Mouse (Mus musculus) thymus, postnatal 0 days (tissue): ENCODE data around the gene Col23a1. TPM values are rescaled to one million over a fixed set of nuclear protein-coding genes. Genes with fewer than 3 reads are reported as not detected.

Source experiments
- DNase-seq: peaks from one replicate; pipeline ENCODE4 v3.0.0-alpha.2; 2015; ENCODE audit warnings: low spot score
- polyA plus RNA-seq: library from polyadenylated mRNA; unstranded; fragments of >200 nt; fragmentation: Nextera tagmentation; extraction: Ambion mirVana; gene quantifications from 2 replicates; pipeline ENCODE4 v1.2.1, GENCODE M21; 2015

Col23a1 gene
- polyA plus RNA-seq, 1 experiment from 2014 or later = 0.27 TPM

GRCm38 (mm10) chr11:51429428-51430179 is 139.9 kb downstream of the Col23a1 start:
- no peak for DNase-seq

- no peak for DNase-seq
Observed at GRCm38 (mm10) chr11:51430180-51430578, 140.5 kb downstream of the Col23a1 start.

DNA sequence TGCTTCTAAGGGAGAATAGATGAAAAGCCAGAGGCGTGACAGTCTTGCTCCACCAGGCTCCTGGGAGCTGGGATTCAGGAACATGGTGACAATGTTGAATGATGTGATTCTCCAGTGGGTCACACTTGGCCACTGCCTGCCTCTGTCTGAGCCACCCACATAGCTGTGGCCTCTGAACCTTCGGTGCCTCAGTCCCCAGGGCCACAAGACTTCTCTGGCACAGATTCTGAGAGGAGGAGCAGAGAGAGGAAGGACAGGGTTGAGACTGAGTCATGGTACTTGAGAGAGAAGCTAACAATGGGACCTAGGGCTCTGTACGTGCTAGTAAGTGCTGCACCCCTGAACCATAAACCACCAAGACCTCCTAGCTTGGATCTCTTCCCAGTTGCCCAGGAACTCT is 141.6 kb downstream of the Col23a1 start:
- DNase-seq = no peak

- DNase-seq = no peak
Observed at GRCm38 (mm10) chr11:51431968-51432367, 142.2 kb downstream of the Col23a1 start.

- no peak for DNase-seq
Observed at GRCm38 (mm10) chr11:51442006-51442405, 152.3 kb downstream of the Col23a1 start.

- no peak for DNase-seq
Observed at GRCm38 (mm10) chr11:51442599-51442998, 152.9 kb downstream of the Col23a1 start.

- no peak for DNase-seq
Observed at GRCm38 (mm10) chr11:51443818-51444217, 154.1 kb downstream of the Col23a1 start.

DNA sequence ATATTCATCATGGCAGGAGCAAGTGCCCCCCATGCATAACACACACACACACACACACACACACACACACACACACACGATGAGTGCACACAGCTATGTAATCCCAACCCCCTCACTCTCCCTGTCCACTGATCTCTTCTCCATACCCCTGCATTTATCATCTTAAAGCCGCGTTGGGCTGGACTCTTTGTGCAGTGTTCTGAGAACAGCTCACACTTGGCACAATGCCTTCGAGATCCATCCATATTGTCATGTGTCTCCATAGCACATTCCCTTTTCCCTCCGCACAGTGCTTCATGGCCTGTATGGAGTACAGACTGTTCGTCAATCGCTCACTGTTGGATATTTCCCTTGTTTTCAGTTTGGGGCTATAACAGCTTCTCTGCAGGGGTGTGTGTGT is 154.9 kb downstream of the Col23a1 start:
- DNase-seq = no peak

DNA sequence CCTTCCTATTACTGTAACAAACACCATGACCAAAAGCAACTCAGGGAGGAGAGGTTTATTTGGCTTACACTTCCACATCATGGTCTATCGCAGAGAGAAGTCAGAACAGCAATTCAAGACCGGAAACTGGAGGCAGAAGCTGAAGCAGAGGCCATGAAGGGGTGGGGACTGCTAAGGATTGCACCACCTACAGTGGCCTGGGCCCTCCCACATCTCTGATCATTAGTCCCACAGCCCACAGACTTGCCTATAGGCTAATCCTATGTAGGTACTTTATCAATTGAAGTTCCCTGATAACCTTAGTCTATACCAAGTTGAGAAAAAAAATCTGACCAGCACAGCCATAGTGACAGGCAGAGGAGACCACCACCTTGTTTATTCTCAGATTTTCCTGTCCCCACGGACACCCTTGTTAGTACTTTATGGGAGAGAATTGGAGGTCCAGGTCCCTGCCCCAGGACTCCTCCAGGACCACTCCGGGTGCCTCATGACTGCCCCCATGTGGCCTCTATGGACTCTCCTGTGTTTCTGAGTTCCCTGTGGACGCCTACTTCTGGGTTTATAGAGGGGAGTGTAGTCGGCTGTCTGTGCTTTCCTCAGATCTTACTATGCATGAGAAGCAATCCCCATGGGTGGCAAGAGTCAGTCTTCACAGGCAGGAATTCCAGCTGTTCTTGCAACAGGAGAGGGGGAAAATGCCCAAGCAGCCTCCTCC is 157.1 kb downstream of the Col23a1 start:
- no peak for DNase-seq

DNA sequence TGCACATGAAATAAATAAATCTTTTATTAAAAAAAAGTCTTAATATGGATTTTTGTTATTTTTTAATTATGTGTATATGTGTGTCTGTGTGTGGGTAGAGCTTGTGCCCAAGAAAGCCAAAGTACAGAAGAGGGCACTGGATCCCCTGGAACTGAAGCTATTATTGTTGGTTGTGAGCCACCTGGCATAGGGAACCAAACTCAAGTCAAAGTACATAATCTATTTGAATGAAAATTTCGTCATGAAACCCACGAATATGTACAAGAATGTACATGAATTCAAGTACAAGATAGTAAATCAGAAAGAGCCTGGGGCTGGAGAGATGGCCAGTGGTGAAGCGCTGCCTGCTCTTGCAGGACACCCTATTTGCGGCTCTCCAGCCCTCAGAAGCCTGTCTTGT is 158.5 kb downstream of the Col23a1 start:
- DNase-seq = no peak

GRCm38 (mm10) chr11:51448680-51449079 is 159.0 kb downstream of the Col23a1 start:
- DNase-seq = no peak

DNA sequence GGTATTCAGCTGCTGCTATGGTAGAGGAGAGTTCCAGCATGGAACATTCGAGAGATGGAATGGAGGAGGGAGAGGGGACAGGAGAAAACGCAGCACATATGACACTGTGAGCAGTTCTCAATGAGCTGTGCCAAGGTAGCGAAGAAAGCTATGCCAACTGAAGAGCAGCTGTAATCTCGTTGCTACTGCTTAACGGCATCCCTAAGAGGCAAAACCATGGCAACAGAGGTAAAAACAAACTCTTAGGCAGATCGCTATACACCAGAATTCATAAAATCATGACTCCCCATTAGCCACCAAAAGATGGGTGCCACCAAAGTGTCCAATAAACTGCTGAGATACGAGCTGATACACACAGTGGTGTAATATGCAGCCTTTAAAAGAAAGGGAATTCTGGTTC is 160.2 kb downstream of the Col23a1 start:
- no peak for DNase-seq

DNA sequence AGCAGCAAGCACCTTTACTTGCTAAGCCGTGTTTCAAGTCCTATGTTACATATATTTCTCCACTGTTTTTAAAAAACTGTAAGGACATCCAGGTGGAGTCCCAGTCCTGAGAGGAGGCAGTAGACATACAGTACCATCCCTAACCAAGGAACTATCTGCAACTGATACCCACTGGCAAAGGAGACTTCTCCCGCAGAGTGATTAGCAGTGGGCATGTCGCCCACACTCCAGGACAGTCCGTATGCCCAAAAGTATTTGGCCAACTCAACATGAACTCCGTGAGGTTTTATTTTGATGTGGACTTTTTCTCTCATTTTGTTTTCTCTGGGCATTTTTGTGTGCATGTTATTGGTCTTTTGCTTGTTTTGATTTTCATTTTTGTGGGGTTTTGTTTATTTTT is 161.6 kb downstream of the Col23a1 start:
- no peak for DNase-seq

DNA sequence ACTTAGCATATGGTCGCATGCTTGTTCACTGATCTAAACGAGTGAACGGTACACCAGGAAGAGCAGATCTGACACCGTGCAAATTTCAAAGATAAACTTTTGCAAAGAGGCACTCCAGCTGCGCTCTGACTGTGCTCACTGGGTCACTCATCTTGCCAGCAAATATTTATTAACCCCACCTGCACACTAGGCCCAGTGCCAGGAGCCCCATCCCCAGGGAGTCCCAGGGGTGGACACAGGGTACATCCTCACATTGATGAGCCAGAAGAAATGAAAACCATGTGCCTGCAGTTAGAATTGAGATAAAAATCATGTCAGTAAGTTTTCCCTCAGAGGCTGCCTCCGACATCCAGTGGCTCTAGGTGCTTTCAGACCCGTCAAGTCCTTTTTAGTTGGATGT is 162.2 kb downstream of the Col23a1 start:
- DNase-seq = no peak

DNA sequence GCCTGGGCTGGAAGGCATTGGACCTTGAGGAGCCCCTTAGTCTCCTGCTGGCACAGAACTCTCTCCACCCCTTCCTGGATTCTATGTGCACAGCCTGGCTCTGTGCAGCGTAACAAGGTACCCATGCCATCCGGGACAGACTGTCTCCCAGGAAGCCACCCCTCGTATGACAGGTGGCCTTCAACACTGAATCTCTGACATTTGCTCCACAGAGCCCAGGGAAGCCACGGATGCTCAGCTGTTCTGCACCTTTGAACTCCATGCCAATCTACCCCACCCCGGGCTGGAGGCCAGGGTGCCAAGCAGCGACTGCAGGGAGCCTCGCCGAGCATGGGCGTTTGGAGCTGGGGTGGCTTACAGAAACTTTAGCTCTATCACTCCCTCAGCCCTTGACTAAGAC is 164.0 kb downstream of the Col23a1 start:
- no peak for DNase-seq

- DNase-seq = no peak
Observed at GRCm38 (mm10) chr11:51455501-51455900, 165.8 kb downstream of the Col23a1 start.

- no peak for DNase-seq
Observed at GRCm38 (mm10) chr11:51457624-51458023, 167.9 kb downstream of the Col23a1 start.

- DNase-seq = no peak
Observed at GRCm38 (mm10) chr11:51458649-51459048, 168.9 kb downstream of the Col23a1 start.

- DNase-seq = no peak
Observed at GRCm38 (mm10) chr11:51459569-51460043, 169.9 kb downstream of the Col23a1 start.

GRCm38 (mm10) chr11:51468737-51469136 is 179.0 kb downstream of the Col23a1 start:
- DNase-seq = no peak

GRCm38 (mm10) chr11:51469341-51469831 is 179.7 kb downstream of the Col23a1 start:
- DNase-seq = no peak

DNA sequence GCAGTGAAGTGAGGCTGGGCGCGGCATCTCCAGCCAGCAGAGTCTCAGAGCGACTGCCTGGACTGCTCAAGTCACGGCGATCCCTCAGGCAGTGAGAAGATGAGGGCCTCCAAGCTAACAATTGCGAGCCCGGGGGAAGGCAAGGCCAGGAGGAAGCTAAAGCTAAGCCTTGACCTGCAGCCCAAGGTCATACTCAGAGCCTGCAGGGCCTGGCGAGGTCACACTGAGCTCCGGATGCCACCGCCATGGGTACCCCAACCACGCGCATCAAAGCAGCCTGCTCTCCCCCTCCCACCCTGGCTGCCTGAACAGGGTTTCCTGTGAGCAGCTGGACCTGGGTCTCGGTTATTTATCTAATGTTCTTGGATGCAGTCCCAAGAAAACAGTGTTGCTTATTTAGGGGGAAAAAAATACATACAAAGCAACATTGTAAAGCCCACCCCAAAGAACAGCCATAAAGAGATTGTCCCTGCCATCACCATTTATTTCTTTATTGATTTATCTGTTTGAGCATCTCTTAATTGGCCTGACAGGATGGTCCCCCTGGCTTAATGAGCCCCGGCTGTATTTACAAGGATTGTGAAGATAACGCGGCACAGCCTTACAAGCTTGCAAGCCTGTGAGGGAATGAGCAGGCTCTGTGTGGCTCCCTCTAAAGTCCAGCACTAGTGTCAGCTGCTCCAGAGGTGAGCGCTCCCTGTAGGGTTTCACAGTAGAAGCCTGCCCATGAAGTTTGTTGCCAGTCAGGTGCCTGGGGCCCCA is 180.8 kb downstream of the Col23a1 start:
- DNase-seq = no peak
